Mouse (Mus musculus): ENCODE data around the gene Dync1i1. TPM values are rescaled to one million over a fixed set of nuclear protein-coding genes. Genes with fewer than 3 reads are reported as not detected.
"Not testable (repeated sequence)": the region's sequence is repeated elsewhere in the genome, so short reads cannot be mapped to it uniquely, and the experiment has no call there.

Gene Dync1i1
- not detected for polyA plus RNA-seq (2017; shearing (Covaris generic))

GRCm38 (mm10) chr6:5725611-5726236, at the start of gene Dync1i1:
Gene Dync1i1 (plus strand): TSS chr6:5725639.
- ATAC-seq, result no peak

- no peak for ATAC-seq
Observed at GRCm38 (mm10) chr6:5679738-5680137, 45.7 kb upstream of the Dync1i1 start.

DNA sequence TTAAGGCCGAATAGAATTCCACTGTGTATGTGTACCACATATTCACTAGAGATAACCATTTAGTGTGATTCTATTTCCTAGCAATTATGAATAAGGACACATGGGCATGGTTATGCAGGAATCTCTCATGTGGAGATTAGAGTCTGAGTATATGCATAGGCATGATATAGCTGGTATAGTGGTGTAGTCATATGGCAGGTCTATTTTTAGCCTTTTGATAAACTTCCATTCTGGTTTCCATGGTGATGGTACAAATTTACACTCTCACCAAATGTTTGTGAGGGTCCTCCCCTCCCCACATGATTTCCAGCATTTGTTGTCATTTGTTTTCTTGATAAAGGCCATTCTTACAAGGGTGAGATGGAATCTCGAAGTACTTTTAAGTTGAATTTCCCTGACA, 23.6 kb upstream of the Dync1i1 start:
- ATAC-seq, result no peak

- not testable (repeated sequence) for ATAC-seq
Observed at GRCm38 (mm10) chr6:5707894-5708293, 17.5 kb upstream of the Dync1i1 start.

DNA sequence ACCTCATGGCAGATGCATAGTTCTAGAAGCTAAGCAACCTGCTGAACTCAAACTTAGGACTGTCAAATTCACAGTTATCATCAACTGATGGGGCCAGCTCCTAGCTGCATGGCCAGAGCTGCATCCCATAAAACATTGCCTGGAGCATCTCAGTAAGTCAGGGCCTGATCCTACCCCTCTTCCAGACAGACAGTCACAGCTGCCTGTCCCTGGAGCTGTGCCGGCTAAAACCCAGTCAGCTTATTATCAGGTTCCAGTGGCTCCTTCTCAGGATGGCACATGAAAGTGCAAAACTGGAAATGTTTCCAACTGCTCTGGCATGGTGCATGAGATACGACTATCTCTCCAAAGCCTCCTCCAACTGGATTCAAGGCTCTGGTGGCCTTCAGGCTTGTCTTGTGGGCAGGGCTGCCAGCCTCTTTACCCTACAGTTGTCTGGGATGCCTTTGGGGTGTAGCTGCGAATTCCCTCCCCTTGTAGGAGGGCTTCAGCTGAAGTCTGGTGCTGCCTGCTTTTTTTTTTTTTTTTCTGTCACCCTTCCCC, 15.3 kb upstream of the Dync1i1 start:
- no peak for ATAC-seq

- no peak for ATAC-seq
Observed at GRCm38 (mm10) chr6:5712620-5713019, 12.8 kb upstream of the Dync1i1 start.

DNA sequence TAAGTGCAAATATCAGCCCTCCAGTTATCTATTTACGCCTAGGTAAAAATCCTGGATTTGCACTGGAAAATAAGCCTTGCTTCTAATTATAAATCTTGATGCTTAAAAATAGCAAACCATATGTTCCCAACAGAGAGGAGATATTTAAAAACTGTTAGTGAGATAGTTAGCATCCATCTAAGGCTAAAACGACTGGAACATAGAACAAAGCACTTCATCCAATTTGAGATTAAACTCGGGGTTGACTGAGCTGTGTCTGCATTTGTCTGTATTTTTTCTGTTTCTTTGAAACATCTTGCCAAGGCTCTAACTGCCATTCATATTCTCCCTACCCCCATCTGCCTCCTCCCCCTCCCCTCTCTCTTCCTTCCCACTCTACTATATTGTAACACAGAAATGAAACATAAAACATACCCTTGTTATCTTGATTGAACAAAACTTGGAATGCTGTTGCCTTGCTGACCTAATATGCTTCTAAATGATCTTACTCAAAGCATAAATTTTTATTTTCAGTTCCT, 10.3 kb upstream of the Dync1i1 start:
- ATAC-seq, result no peak

- ATAC-seq, result no peak
Observed at GRCm38 (mm10) chr6:5718955-5719354, 6.5 kb upstream of the Dync1i1 start.

- not testable (repeated sequence) for ATAC-seq
Observed at GRCm38 (mm10) chr6:5720716-5721115, 4.7 kb upstream of the Dync1i1 start.

DNA sequence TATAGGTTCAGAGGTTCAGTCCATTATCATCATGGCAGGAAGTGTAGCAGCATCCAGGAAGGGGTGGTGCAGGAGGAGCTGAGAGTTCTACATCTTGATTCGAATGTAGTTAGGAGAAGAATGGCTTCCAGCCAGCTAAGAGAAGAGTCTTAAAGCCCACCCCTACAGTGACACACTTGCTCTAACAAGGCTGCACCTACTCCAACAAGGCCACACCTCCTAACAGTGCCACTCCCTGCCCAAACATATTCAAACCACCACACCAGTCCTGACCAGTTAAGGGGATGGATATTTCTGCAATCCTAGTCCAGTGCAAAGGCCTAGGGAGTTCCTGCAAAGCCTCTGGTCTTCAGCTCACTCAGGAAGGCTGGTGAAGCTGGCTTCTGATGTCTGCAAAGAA, 1.5 kb upstream of the Dync1i1 start:
- no peak for ATAC-seq

DNA sequence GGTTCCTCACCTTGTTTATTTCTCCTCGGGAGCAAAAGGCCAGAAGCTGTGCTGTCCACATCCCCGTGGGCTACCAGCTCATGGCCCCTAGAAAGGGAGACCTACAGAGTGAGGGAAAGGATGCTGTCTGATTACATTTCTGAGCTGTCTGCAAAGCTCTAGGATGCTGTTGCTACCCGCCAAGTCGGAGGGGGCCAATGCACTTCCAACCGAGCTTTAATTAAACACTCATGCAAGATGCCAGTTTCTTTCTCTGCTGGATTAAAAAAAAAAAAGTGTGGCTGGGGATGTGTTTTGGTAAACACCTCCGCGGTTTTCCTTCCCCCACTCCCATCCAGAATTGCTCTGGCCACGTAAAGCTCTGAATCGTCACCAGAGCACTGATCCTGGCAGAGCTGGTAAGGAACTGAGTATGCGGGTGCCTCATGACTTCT, 815 bp downstream of the Dync1i1 start:
- no peak for ATAC-seq

- ATAC-seq, result no peak
Observed at GRCm38 (mm10) chr6:5733217-5733616, 7.8 kb downstream of the Dync1i1 start.

- no peak for ATAC-seq
Observed at GRCm38 (mm10) chr6:5734398-5734797, 9.0 kb downstream of the Dync1i1 start.

DNA sequence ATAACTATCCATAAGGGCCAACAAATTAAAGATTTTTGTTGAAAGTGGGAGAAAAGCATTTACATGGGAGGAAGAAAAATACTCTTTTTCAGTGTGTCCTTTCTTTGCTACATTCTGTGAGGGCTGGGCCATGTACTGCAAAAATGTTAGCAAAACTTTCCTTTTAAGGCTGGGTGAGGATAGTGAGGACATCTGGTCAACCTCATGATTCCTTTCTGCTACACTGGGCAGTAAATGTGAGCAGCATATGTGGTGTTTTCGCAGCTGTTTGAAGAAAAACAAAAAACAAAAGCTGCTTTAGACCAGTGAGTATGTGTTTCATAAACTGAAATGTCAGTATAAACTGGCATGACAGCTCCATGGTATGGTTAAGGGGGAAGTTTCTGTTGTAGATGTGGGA, 9.4 kb downstream of the Dync1i1 start:
- no peak for ATAC-seq

DNA sequence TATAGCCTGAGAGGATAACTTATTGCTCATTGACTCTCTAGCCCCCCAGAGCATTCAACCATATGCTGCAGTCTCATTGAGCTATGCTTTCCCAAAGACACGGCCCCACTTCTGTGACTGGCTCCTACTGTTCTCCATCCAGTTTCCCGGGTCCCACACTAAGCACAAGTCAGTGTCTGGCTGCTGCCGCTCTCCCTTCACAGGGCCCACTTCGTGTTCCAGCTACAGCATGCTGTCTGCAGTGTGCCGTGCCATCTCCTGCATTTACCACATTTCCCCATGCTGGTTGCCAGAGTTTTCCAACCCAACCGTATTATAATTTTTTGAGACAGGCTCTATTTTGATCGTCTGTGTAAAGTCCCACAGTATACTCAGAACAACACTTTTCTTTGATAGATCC, 14.3 kb downstream of the Dync1i1 start:
- no peak for ATAC-seq

DNA sequence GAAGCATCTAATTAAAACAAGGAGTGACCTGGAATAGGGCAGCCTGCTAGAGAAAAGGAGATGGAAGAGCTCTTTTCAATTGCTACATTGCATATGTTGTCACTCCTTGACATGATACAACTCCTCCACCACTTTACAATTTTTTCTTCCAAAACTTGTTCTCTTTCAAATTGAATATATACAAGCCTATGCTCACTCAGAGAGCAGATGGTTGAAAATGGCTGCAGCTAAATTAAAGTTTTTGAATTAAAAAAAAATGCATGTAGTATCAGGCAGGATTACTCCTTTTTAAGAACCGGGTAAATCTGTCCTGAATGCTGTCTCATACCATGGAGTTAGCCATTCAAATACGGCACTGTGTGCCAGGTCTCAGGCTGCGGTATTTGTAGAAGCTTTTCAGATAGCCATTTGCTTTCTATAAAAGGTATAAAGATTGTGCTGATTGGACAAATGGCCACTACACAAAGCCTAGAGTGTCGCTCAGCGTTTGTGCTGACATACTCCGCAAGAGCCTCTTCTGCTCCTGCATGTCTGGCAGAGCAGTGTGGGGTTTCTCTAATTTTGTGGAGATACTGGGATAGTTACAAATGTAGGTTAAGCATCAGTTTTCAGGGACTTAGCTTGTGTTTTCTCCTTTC, 16.1 kb downstream of the Dync1i1 start:
- ATAC-seq, result no peak

DNA sequence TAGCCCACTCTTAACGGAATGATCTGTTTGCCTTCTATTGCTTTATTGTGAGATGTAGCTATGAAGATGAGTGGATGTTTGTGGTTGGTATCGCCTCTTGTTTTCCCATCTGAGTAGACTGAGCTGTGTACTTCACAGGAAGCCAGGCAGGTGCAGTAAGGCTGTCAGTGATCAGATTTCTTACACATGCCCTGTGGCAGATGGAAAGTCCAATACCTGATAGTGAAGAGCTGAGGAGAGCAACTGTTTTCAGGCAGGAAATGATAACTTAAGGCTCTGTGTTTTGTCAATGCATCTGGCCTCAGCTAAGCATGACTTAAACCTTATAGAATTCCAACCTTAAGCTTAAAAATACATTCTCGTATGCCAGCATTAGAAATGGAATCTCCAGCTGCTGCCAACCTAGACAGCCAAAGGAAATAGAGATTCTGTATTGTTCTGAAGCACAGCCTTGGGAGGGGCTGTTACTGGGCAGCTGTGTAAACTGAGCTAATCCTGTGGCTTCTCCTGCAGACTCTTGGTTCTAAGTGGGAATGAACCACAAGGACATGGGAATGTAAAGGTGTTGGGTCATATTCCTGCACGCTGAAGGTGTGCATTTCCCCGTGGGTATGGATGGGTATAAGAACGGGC, 24.8 kb downstream of the Dync1i1 start:
- ATAC-seq, result no peak

- no peak for ATAC-seq
Observed at GRCm38 (mm10) chr6:5752128-5752527, 26.7 kb downstream of the Dync1i1 start.

DNA sequence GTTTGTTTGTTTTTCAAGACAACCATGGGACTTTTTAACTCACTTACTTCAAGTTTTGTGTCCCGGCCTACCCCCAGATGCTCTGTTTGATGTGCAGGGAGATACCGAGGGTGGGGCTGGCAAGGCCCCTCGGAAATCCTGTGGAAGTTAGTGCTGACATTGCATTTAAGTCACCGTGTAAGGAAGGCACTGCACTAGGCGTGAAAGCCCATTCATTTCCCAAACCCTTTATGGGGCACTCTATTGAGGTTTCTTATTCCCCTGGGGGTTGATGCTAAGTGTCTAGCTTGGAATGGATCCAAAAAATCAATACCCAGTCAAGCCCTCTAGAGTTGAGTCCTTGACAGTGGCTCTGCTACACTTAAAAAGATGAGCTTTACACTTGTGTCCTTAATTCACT, 27.2 kb downstream of the Dync1i1 start:
- no peak for ATAC-seq

DNA sequence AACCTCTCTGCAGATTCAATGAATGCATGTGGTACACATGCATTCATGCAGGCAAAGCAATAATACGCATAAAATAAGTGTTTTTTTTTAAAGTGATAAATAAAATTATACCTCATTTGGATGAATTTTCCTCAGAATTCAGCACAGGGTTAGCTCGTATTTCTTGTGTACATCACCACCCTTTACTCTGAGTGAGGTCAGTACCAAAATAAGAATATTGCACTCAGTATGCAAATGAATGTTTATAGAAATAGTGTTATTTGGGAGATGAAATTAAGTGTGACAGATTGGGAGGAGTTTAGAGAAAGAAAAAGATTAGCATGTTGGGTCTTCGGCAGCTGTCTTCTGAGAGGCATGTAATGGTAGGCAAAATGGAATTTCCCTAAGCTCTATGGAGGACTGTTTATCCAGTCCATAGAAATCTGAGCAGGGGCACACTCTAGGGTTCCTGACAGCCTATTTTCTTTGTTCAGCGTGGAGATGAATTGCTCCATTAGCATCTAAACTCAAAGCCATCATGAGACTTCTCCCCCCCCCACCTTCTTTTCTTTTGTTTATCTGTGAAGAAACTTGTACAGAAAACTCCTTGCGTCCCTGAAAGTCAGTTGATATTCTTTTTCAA, 31.2 kb downstream of the Dync1i1 start:
- no peak for ATAC-seq

DNA sequence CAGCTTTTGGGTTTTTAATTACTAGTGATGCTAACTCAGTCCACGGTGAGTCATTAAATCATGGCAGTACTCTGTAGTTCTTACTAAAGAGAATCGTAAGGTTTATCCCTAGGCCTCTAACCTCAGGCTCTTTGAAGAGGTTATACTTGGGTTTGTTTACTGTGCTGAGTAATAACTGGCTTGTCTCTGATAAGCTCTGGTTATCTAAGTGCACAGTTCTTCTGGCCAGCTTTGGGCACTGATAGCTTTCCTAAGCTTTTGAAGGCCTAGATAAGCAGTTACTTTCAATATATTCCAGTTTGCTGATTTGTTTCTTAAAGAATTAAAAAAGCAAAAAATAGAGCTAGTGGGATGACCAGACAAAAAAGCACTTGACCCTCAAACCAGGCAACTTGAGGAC, 37.5 kb downstream of the Dync1i1 start:
- ATAC-seq, result no peak

- no peak for ATAC-seq
Observed at GRCm38 (mm10) chr6:5768576-5768975, 43.1 kb downstream of the Dync1i1 start.

GRCm38 (mm10) chr6:5770283-5770682, 44.8 kb downstream of the Dync1i1 start:
- ATAC-seq, result no peak

Data from activated CD4-positive, CD25-positive, alpha-beta regulatory T cell, adult 4 months (primary cell).